Mouse (Mus musculus): ENCODE measurements around the gene 2410004B18Rik.

- TF ChIP-seq CTCF (IDR thresholded peaks at IDR 0.05; ENCODE audit: low read depth) (no peak), EP300 (optimal IDR thresholded peaks at IDR 0.05) (no peak)
Measured at GRCm38 (mm10) chr3:145974986-145975385, 37.2 kb downstream of the 2410004B18Rik start.
